Mouse (Mus musculus) stomach, embryonic 16.5 days (tissue): Measurements from ENCODE around the gene Lsm2. TPM values are rescaled to one million over a fixed set of nuclear protein-coding genes. Genes with fewer than 3 reads are reported as not detected.
"Not testable (repeated sequence)": the region's sequence is repeated elsewhere in the genome, so short reads cannot be mapped to it uniquely, and the experiment has no call there.

Source experiments
- ATAC-seq: fragments of 200-750 bp; cut with Nextera tagmentation; 2 replicates; pipeline ENCODE4 v1.8.0; 2017; ENCODE audit warnings: moderate number of reproducible peaks, moderate TSS enrichment; ENCODE audit not compliant: insufficient read depth, low FRiP score
- H3K27ac ChIP-seq: fragments of 300-500 bp; sonication (generic); 2 replicates; pipeline ENCODE4 v1.5.1; 2014; ENCODE audit warnings: low read length
- H3K27me3 ChIP-seq: fragments of 300-500 bp; sonication (generic); 2 replicates; pipeline ENCODE4 v1.6.1; 2014; ENCODE audit warnings: low read length, control low read depth, mixed read lengths; ENCODE audit not compliant: control insufficient read depth, insufficient read depth
- H3K36me3 ChIP-seq: fragments of 300-500 bp; sonication (generic); 2 replicates; pipeline ENCODE4 v1.6.1; 2014; ENCODE audit warnings: low read length; ENCODE audit not compliant: control insufficient read depth, insufficient read depth
- H3K4me1 ChIP-seq: fragments of 300-500 bp; sonication (generic); 2 replicates; pipeline ENCODE4 v1.6.1; 2014; ENCODE audit warnings: low read length, control low read depth, mixed read lengths; ENCODE audit not compliant: control insufficient read depth, insufficient read depth
- H3K4me2 ChIP-seq: fragments of 300-500 bp; sonication (generic); 2 replicates; pipeline ENCODE4 v1.6.1; 2014; ENCODE audit warnings: low read depth, low read length, mixed read lengths
- H3K4me3 ChIP-seq: fragments of 300-500 bp; sonication (generic); replicated peaks from 2 replicates; pipeline ENCODE4 v1.5.1; 2014; ENCODE audit warnings: mild to moderate bottlenecking, low read length
- H3K9ac ChIP-seq: fragments of 300-500 bp; sonication (generic); 2 replicates; pipeline ENCODE4 v1.6.1; 2014; ENCODE audit warnings: low read length
- H3K9me3 ChIP-seq: fragments of 300-500 bp; sonication (generic); replicated peaks from 2 replicates; pipeline ENCODE4 v1.6.1; 2016; ENCODE audit warnings: low read length, control low read depth; ENCODE audit not compliant: control insufficient read depth
- WGBS: fragments of 180-500 bp; shearing (Covaris S2); extraction: QIAGEN DNeasy Blood & Tissue Kit; methylation state at CpG from one replicate; pipeline ENCODE4 v1.1.7; 2014; 5-methylcytosine and 5-hydroxymethylcytosine counted together
- polyA plus RNA-seq: library from polyadenylated mRNA; unstranded; fragments of >200 nt; fragmentation: Nextera tagmentation; extraction: Ambion mirVana; gene quantifications from 2 replicates; pipeline ENCODE4 v1.2.1, GENCODE M21; 2015

Gene Lsm2
- polyA plus RNA-seq, 1 experiment from 2014 or later: 146 TPM

DNA sequence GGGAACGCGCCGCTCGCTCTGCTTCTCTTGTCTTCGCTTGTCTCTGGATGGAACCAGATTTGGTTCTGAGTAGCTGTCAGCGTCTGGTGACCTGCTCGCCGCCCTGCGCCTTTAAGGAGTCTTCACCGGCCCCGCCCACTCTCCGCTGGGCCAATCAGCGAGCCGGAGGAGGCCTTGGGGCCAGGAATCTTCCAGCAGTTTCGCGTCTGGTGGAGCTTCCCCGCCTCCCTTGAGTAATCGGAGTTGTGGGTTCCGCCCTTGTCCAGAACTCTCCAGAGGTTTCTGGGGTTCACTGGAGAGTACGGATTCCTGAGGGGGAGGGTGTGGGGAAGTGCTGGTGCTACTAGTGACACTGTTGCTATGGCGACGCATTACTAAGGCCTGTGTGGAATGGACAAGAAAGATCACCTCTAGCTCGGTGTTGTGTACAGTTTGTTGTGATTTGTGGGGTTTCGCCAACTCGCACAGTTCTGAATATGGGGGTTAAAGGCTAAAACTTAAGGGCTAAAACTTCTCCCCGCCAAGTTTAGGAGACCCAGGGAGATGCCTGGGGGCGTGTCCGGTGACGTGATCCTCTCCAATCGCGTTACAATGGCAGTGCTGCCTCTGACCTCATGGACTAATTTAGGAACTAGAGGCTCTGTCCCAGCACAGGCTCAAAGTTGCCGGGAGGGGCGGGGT is 9.5 kb upstream of the Lsm2 start, which contains the start of the genes Hspa1a and Hspa1l:
TSS of gene Hspa1a (minus strand) at position 88 of the 681 bp plus-strand sequence.
TSS of gene Hspa1l (plus strand) at position 635 of the 681 bp plus-strand sequence.
- H3K4me3 ChIP-seq: peak within 1 kb of the TSS; percentile 42
- peak within 1 kb of the TSS; percentile 69 for H3K4me2 ChIP-seq
- not testable (repeated sequence) for H3K4me1 ChIP-seq, H3K36me3 ChIP-seq, H3K9me3 ChIP-seq
- peak within 1 kb of the TSS; percentile 38 for H3K9ac ChIP-seq
- H3K27ac ChIP-seq: peak within 1 kb of the TSS; percentile 25
- H3K27me3 ChIP-seq: peaks cover 19% of the 10 kb centered on the region
- ATAC-seq: peak; percentile 96
- WGBS: under 1% methylated on average over 29 of the region's 33 CpGs

DNA sequence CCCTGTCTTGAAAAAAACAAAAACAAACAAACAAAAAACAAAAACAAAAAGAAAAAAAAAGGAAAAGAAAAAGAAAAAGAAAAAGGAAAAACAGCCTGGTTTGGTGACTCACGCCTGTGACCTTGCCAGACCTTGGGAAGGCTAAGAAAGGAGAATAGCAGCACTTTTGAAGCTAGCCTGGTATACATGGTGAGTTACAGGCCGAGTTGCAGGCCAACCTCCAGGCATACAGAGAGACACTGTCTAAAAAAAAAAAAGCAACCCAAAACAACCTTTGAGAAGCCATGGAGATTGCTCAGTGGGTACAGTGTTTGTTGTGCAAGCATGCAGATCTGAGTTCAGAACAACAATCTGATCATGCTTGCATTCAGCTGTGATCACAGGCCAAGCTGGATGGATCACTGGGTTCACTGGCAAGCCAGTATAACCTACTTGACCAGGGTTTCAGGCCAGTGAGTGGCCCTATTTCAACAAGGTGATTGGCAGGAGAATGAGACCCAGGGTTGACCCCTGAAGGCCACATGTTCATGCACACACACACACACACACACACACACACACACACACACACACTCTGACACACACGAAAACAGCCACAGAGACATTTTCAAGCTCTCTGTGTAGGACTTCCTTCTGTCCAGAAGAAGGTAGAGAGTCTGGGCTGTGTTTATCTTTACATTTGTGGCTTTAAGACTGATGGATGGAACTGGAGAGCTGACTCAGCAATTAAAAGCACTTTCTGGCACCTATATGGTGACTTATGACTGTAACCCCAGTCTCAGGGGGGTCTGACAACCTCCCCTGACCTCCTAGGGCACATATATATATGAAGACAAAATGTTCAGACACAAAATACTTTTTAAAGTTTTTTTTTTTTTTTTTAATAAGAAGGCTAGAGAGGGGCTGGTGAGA is 5.8 kb upstream of the Lsm2 start:
- WGBS: 64% methylated on average over 3 of the region's 3 CpGs
- Histone ChIP-seq H3K27ac (no peak overlapping the region), H3K4me3 (no peak overlapping the region), H3K27me3 (no peaks in the 10 kb centered on the region), H3K4me1 (peaks cover 7% of the 10 kb centered on the region; the same call in 1 of the 2 replicates), H3K9ac (no peak overlapping the region), H3K4me2 (no peak overlapping the region), H3K9me3 (no peaks in the 10 kb centered on the region), H3K36me3 (no peaks in the 10 kb centered on the region)
- no peak for ATAC-seq

DNA sequence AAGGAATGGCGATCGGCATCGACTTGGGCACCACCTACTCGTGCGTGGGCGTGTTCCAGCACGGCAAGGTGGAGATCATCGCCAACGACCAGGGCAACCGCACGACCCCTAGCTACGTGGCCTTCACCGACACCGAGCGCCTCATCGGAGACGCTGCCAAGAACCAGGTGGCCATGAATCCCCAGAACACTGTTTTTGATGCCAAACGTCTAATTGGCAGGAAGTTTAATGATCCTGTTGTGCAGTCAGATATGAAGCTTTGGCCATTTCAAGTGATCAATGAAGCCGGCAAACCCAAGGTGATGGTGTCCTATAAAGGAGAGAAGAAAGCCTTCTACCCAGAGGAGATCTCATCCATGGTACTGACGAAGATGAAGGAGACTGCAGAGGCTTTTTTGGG is 4.7 kb upstream of the Lsm2 start:
- H3K4me2 ChIP-seq: no peak overlapping the region
- no peaks in the 10 kb centered on the region for H3K9me3 ChIP-seq
- H3K9ac ChIP-seq: no peak overlapping the region
- H3K27ac ChIP-seq: no peak overlapping the region
- 96% methylated on average over 20 of the region's 20 CpGs for WGBS
- H3K4me1 ChIP-seq: peaks cover 8% of the 10 kb centered on the region; the same call in 1 of the 2 replicates
- no peak overlapping the region for H3K4me3 ChIP-seq
- no peaks in the 10 kb centered on the region for H3K27me3 ChIP-seq
- H3K36me3 ChIP-seq: no peaks in the 10 kb centered on the region
- no peak for ATAC-seq

DNA sequence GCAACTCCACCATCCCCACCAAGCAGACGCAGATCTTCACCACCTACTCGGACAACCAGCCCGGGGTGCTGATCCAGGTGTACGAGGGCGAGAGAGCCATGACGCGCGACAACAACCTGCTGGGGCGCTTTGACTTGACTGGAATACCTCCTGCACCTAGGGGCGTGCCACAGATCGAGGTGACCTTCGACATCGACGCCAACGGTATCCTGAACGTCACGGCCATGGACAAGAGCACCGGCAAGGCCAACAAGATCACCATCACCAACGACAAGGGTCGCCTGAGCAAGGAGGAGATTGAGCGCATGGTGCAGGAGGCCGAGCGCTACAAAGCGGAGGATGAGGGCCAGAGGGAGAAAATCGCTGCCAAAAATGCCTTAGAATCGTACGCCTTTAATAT is 3.4 kb upstream of the Lsm2 start:
- Histone ChIP-seq H3K36me3 (no peaks in the 10 kb centered on the region), H3K27me3 (no peaks in the 10 kb centered on the region), H3K9ac (no peak overlapping the region), H3K27ac (no peak overlapping the region), H3K4me3 (no peak overlapping the region), H3K9me3 (no peaks in the 10 kb centered on the region), H3K4me2 (no peak overlapping the region), H3K4me1 (peaks cover 9% of the 10 kb centered on the region)
- 87% methylated on average over 27 of the region's 27 CpGs for WGBS
- no peak for ATAC-seq

DNA sequence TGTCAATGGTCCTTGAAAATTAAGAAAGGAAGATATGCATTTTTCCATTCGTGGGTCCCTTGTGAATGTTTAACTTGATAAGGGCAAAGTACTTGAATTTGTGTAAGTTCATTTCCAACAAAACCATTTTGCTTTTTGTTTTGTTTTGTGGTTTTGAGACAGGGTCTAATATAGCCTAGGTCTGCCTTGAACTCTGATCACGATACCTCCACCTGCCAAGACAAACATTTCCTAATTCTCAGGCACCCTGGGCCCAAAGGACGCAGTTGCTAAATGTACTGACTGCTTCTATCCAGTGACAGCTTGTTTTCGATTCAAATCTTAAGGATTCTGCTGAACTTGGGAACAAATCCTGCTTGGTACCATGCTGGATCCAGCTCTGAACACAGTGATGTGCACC is 2.0 kb upstream of the Lsm2 start:
- Histone ChIP-seq H3K9me3 (no peaks in the 10 kb centered on the region), H3K9ac (no peak overlapping the region), H3K27me3 (no peaks in the 10 kb centered on the region), H3K4me2 (no peak overlapping the region), H3K4me3 (no peak overlapping the region), H3K27ac (no peak overlapping the region), H3K4me1 (peaks cover 9% of the 10 kb centered on the region), H3K36me3 (no peaks in the 10 kb centered on the region)
- no peak for ATAC-seq
- WGBS: 89% methylated on average over 4 of the region's 4 CpGs

- Histone ChIP-seq H3K4me3 (peak overlapping the region; percentile 79), H3K36me3 (peaks cover 4% of the 10 kb centered on the region; the same call in 1 of the 2 replicates), H3K4me1 (peaks cover 9% of the 10 kb centered on the region), H3K27ac (no peak overlapping the region), H3K9me3 (no peaks in the 10 kb centered on the region), H3K27me3 (no peaks in the 10 kb centered on the region), H3K9ac (peak overlapping the region; percentile 91), H3K4me2 (peak overlapping the region; percentile 93)
- ATAC-seq: no peak
- WGBS: 3% methylated on average over 2 of the region's 2 CpGs
Measured at GRCm38 (mm10) chr17:34980655-34981054, 1.0 kb upstream of the Lsm2 start.

GRCm38 (mm10) chr17:34982328-34982727 is 666 bp downstream of the Lsm2 start:
- no peak for ATAC-seq
- H3K27ac ChIP-seq: peak overlapping the region; percentile 98
- H3K9ac ChIP-seq: peak overlapping the region; percentile 91
- WGBS: 1% methylated on average over 15 of the region's 15 CpGs
- peaks cover 7% of the 10 kb centered on the region; the same call in 1 of the 2 replicates for H3K36me3 ChIP-seq
- H3K9me3 ChIP-seq: no peaks in the 10 kb centered on the region
- H3K4me1 ChIP-seq: peaks cover 9% of the 10 kb centered on the region
- H3K27me3 ChIP-seq: no peaks in the 10 kb centered on the region
- peak overlapping the region; percentile 93 for H3K4me2 ChIP-seq
- peak overlapping the region; percentile 79 for H3K4me3 ChIP-seq

DNA sequence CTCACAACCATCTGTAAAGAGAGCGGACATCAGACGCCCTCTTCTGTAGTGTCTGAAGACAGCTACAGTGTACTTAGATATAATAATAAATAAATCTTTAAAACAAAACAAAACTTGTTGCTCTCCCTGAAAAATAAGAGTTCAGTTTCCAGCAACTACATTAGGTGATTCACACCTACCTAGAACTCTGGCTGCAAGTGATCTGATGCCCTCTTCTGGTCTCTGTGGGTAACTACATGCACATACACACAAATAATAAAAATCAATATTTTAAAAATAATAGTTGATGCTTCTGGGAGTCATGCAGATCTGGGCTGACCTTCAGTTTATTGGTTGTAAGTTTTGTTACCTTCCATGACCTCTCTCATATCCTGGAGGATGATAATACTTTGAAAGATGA is 2.6 kb downstream of the Lsm2 start:
- 76% methylated on average over 2 of the region's 2 CpGs for WGBS
- no peak for ATAC-seq
- Histone ChIP-seq H3K4me3 (no peak overlapping the region), H3K4me2 (no peak overlapping the region), H3K27ac (no peak overlapping the region), H3K4me1 (peaks cover 9% of the 10 kb centered on the region), H3K27me3 (no peaks in the 10 kb centered on the region), H3K36me3 (peaks cover 7% of the 10 kb centered on the region; the same call in 1 of the 2 replicates), H3K9ac (no peak overlapping the region), H3K9me3 (no peaks in the 10 kb centered on the region)

DNA sequence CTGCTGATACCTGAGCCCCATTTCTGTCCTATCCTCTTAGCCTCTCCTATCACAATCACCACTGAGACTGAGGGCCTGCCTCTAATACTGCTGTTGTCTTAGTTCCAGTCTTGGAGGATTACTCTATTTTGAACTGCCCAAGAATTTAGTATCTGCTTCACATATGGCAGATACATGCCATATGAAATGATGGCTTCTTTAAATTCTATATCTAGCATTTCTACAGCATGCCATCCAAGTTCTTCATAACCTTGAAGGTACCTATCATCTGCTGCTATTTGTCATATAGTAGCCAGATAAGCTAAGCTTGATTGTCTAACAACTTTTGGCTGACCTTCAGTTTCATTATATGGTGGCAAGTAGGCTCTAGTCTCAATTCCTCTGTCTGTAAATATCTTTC is 13.1 kb downstream of the Lsm2 start:
- Histone ChIP-seq H3K27ac (no peak overlapping the region), H3K36me3 (no peaks in the 10 kb centered on the region), H3K9me3 (no peaks in the 10 kb centered on the region), H3K4me2 (no peak overlapping the region), H3K27me3 (no peaks in the 10 kb centered on the region), H3K9ac (no peak overlapping the region), H3K4me3 (no peak overlapping the region), H3K4me1 (peaks cover 18% of the 10 kb centered on the region)
- ATAC-seq: no peak
